Mouse (Mus musculus) adrenal gland, adult 18-20 months (tissue): ENCODE results near the gene Fanca. TPM values are rescaled to one million over a fixed set of nuclear protein-coding genes. Genes with fewer than 3 reads are reported as not detected.
"Not testable (repeated sequence)": the region's sequence is repeated elsewhere in the genome, so short reads cannot be mapped to it uniquely, and the experiment has no call there.

ENCODE experiments used
- DNase-seq, 2 experiments: peaks; one replicate each; pipeline ENCODE4 v3.0.0; 2021 to 2022; ENCODE audit warnings: low spot score in 2 of 2
- total RNA-seq, 2 experiments: library from RNA; stranded (reverse); gene quantifications; 1 replicate in 1 of 2; 2 replicates in 1 of 2; pipeline ENCODE4 v1.2.3; 2021

Fanca gene
- total RNA-seq, 2 experiments from 2014 or later: 1.2 to 4.2 TPM

- DNase-seq: no peak
These were observed 13.4 kb upstream of the Fanca start for GRCm38 (mm10) chr8:123331810-123332209.

GRCm38 (mm10) chr8:123331301-123331700 is 12.9 kb upstream of the Fanca start:
- no peak for DNase-seq

GRCm38 (mm10) chr8:123330701-123331100 is 12.3 kb upstream of the Fanca start:
- DNase-seq: no peak

GRCm38 (mm10) chr8:123329961-123330360 is 11.6 kb upstream of the Fanca start:
- no peak for DNase-seq

- no peak for DNase-seq
These were observed 11.0 kb upstream of the Fanca start for GRCm38 (mm10) chr8:123329350-123329749.

- no peak for DNase-seq
These were observed 10.2 kb upstream of the Fanca start for GRCm38 (mm10) chr8:123328552-123328951.

- DNase-seq: peak in 1 of 2 experiments; percentile 24
These were observed 1.3 kb upstream of the Fanca start for GRCm38 (mm10) chr8:123319522-123320164.

- DNase-seq: no peak
These were observed 452 bp downstream of the Fanca start for GRCm38 (mm10) chr8:123317781-123318466.

- no peak for DNase-seq
These were observed 9.6 kb downstream of the Fanca start for GRCm38 (mm10) chr8:123308738-123309137.

- peak in 1 of 2 experiments; percentile 14 for DNase-seq
These were observed 20.1 kb downstream of the Fanca start for GRCm38 (mm10) chr8:123298301-123298700.

- no peak for DNase-seq
These were observed 25.6 kb downstream of the Fanca start for GRCm38 (mm10) chr8:123292785-123293184.

- no peak for DNase-seq
These were observed 26.1 kb downstream of the Fanca start for GRCm38 (mm10) chr8:123292281-123292680.

- DNase-seq: peak in 1 of 2 experiments; percentile 14
These were observed 26.7 kb downstream of the Fanca start for GRCm38 (mm10) chr8:123291716-123292115.

GRCm38 (mm10) chr8:123290679-123291078 is 27.7 kb downstream of the Fanca start:
- peak in 1 of 2 experiments; percentile 10 for DNase-seq

GRCm38 (mm10) chr8:123290166-123290565 is 28.2 kb downstream of the Fanca start:
- peak; percentile 41 to 60 for DNase-seq

GRCm38 (mm10) chr8:123287362-123287761 is 31.0 kb downstream of the Fanca start:
- no peak for DNase-seq

- DNase-seq: no peak
These were observed 33.9 kb downstream of the Fanca start for GRCm38 (mm10) chr8:123284493-123284892.

- no peak for DNase-seq
These were observed 34.4 kb downstream of the Fanca start for GRCm38 (mm10) chr8:123283991-123284390.

- not testable (repeated sequence) for DNase-seq
These were observed 35.4 kb downstream of the Fanca start for GRCm38 (mm10) chr8:123282994-123283393.

- DNase-seq: no peak
These were observed 37.9 kb downstream of the Fanca start for GRCm38 (mm10) chr8:123280302-123281094.

- no peak for DNase-seq
These were observed 38.5 kb downstream of the Fanca start for GRCm38 (mm10) chr8:123279828-123280227.

- DNase-seq: no peak
These were observed 39.9 kb downstream of the Fanca start for GRCm38 (mm10) chr8:123278445-123278844.
